Mouse (Mus musculus) ovary, postnatal 10 days (tissue): ENCODE data around the gene Klhl22.

Source experiments
- DNase-seq: peaks from one replicate; pipeline ENCODE4 v3.0.0; 2022; ENCODE audit warnings: low spot score

Klhl22 gene

DNA sequence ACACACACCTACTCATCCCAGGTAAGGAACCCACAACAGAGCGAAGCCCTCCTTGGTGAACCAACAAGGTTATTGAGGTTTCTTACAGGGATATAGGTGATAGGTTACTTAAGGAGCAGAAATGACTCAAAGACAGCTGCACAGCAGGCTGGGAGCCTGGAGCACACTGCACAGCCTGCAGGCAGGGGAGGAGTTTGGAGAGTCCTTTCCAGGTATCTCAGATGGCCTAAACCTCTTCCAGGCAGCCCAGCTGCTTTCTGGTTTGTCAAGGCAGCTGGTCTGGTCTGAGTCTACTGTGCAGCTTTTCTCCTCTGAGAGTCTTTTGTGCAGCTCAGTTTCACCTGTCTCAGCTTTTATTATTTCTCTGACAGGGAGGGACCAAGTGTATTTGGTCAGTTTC, 1.7 kb upstream of the Klhl22 start:
- no peak for DNase-seq

GRCm38 (mm10) chr16:17758902-17759301, 516 bp upstream of the Klhl22 start:
- DNase-seq: no peak

- no peak for DNase-seq
These were observed 449 bp downstream of the Klhl22 start for GRCm38 (mm10) chr16:17759813-17760321.

DNA sequence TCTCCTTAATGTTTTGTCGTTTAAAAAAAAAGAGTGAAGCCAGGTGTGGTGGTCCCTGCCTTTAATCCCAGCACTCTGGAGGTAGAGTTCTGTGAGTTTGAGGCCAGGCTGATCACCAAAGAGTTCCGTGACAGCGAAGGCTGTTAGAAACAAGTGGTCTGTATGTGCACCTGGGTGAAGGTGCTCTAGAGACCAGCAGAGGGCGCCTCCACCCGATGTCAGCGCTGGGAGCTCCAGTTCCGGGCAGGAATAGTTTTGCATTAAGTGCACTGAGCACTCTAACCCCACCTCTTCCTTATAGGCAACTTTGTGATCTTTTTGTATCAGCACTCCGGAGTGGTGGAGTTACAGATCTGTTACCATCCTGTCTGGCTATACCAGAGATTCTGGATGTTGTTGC, 1.2 kb downstream of the Klhl22 start:
- no peak for DNase-seq

DNA sequence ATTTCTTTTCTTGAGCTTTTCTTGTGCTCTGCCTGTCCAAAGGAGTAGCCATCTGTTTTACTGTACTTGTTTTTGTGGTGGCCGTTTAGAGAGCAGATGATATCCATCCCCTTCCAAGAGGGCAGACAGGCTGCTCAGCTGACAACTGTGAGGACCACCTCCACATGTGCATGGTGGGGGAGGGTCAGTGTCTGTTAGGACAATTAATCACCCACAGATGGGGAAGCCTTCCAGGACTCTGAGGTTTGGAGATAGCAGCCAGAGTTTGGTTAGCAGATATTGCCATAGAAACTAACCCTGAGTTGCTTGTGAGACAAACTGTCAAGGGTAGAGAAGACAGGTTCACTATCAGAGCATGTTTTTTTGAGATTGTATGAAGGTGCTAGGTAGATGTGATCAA, 1.7 kb downstream of the Klhl22 start:
- DNase-seq: no peak

DNA sequence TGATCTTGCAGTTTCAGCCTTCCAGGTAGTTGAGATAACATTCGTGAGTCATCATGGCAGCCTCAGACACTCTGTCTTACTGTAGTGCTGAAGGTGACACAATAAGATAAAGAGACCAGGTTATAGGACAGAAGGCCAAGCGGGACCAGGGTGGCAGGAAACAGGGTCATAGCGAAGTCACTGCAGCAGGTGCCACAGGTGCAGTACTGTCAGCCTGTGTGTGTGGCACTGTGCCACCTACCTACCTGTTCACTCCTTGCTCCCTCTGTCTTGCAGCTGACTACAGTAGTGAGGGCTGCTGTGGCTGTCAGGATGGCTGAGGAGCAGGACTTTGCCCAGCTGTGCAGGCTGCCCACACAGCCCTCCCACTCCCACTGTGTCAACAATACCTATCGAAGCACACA, 4.7 kb downstream of the Klhl22 start:
- DNase-seq: no peak

- no peak for DNase-seq
These were observed 9.4 kb downstream of the Klhl22 start for GRCm38 (mm10) chr16:17768834-17769233.

DNA sequence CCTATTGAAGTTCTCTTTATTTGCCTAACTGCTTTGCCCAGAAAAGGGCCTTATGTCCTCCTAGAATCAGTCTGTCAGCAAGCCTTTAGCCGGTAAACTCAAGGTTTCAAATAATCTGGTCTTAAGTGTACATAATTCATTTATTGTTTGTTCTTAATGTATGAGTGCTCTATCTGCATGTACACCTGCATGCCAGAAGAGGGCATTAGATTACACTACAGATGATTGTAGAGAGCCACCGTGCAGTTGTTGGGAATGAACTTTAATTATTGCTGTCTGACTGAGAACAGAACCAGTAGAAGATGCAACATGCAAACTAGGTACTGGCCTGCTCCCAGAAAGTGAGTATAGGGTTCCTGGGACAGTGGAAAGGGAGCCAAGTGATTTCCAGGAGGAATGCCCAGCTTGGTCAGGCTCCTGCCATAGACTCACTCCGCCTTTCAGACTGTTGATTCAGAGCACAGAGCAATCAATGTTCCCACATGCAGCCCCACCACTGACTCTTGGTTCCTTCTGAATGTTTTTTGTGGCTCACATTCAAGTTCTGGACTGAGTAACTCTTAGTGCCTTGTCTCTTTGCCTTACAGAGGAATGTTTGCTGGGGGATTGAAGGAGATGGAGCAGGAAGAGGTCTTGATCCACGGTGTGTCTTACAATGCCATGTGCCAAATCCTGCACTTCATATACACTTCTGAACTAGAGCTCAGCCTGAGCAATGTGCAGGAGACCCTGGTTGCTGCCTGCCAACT, 11.9 kb downstream of the Klhl22 start:
- no peak for DNase-seq

DNA sequence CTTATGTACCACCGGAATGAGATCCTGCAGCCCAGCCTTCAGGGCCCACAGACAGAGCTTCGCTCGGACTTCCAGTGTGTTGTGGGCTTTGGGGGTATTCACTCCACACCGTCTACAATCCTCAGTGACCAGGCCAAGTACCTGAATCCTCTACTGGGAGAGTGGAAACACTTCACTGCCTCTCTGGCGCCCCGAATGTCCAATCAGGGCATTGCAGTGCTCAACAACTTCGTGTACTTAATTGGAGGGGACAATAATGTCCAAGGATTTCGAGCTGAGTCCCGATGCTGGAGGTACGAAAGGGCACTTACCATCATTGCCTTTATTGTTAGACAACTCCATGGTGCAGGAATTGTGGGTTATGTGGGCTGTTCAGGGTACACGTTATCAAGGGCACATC, 17.4 kb downstream of the Klhl22 start:
- no peak for DNase-seq

GRCm38 (mm10) chr16:17778223-17778622, 18.8 kb downstream of the Klhl22 start:
- DNase-seq: no peak

DNA sequence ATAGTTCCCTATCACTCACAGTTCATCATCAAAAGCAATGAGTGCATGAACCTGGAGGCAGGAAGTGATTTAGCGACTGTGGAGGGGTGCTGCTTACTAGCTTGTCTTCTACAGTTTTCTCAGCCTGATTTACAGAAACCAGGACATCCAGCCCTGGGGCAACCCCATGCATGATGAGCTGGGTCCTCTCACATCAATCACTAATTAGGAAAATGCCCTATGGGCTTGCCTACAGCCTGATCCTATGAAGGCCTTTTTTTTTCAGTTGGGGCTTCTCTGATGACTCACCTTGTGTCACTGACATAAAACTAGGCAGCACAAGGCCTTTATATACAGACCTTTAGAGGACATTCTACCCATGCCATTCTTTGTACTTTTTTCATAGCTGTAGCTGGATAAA, 20.3 kb downstream of the Klhl22 start:
- DNase-seq: no peak

GRCm38 (mm10) chr16:17785337-17785736, 25.9 kb downstream of the Klhl22 start:
- DNase-seq: no peak

- DNase-seq: no peak
These were observed 33.3 kb downstream of the Klhl22 start for GRCm38 (mm10) chr16:17792728-17793127.

DNA sequence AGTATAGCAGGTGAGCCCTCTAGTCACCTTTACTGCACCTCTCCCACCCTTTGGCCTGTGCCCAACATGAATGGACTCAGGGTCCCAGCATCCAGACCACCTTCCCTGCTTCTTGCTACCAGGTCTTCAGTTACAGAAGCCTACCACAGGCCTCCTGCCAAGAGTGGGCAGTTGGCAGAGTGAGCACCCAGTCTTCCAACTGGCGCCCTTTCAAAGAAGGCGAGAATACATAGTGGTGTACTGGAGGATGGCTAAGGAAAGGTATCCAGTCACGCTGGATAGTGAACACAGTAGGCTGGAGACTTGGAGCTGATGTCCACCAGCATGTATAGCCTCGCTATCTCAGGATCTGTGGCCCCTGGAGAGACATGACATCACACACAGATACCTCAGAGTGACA, 34.6 kb downstream of the Klhl22 start:
- no peak for DNase-seq

DNA sequence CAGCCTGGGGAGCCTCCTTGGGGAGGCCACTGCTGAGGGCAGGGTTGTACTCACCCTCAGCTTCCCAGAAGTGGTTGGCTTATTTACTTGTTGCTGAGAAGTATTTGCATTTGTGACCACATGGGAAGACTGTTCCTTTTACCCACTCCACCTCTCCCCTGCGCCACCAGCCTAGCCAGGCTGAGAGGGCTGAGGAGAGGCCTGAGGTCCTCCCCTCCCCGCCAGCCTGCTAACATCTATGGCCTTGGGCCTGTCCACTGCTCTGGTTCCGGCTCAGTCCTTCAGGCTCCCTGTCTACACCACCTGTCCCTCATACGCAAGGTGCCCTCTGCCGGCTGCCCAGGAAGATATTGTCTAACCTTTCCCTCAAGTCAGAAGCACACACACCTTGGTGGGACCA, 36.2 kb downstream of the Klhl22 start:
- DNase-seq: no peak

DNA sequence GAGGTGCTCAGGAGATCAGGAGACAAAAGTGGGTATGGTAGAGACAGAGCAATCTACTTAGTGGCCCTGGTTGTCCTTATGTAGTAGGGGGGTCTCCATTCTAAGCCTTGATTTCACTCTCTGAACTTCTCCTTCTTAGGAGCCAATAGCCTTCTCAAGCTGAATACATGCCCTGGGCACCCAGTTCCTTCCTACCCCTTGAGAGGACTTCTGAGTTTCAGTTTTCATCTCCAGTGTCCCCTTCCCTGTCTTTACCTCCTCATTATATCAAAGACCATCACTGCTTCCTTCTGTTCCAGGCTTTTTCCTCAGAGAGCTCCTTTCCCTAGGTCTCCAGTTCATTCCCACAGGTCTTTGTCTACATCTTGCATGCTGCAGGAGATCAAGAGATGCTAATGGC, 37.1 kb downstream of the Klhl22 start:
- no peak for DNase-seq

DNA sequence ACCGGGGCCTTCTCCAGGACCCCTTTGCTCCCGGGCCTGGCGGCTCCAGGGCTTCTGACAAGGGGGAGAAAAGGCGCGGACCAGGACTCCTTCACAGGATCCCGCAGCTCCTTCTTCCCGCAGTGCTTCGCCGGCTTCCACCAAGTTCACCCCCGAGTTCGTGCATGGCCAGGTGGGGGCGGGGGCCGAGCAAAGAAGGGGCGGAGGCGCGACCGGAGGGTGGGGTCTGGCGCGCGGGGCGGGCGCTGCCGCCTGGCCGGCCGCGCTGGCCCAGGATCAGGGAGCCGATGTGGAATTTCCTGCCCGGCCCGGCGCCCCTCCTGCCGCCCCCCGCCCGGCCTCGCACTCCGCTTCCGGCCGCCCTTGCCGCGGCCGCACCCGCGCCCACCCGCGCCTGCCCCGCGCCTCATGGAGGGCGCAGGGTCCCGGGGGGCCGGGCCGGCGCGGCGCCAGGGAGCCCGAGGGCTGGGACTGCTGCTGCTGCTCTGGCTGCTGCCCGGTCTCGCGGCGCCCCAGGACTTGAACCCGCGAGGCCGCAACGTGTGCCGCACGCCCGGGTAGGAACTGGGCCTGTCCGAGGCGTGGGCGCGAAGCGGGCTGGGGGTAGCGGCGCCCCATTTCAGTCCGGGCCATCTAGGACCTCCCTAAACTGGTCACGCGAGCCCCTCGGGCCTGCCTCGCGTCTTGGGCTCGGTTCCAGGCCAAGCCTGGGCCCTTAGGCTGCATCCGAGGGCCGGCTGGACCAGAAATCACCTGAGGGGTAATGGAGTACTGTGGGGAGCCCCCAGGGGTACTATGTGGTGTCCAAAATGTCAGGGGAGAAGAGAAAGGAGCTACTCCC, 37.8 kb downstream of the Klhl22 start, which contains the start of gene Scarf2:
Gene Scarf2 (plus strand): TSS at position 312 of the 841 bp plus-strand sequence.
- DNase-seq: no peak

- DNase-seq: no peak
These were observed 38.4 kb downstream of the Klhl22 start for GRCm38 (mm10) chr16:17797812-17798311.

GRCm38 (mm10) chr16:17798321-17799180, 39.1 kb downstream of the Klhl22 start:
- DNase-seq: no peak

DNA sequence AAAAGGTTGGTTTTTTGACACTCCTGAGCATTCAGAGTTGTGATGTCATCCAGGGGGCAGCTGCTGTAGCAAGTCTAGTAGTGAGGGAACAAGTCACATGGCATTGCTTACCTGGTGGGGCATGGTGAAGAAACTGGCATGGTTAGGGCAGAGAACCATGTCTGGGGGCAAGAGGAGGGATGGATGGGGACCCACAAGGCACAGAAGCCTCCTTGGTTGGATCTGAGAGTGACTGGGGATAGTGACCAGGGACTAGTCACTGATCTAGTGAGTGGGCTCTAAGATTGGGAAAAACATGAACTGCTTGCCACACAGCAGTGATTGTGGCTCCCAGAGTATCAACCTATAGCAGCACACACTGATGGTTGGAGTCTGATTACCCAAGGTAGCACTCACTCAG, 40.2 kb downstream of the Klhl22 start:
- no peak for DNase-seq

DNA sequence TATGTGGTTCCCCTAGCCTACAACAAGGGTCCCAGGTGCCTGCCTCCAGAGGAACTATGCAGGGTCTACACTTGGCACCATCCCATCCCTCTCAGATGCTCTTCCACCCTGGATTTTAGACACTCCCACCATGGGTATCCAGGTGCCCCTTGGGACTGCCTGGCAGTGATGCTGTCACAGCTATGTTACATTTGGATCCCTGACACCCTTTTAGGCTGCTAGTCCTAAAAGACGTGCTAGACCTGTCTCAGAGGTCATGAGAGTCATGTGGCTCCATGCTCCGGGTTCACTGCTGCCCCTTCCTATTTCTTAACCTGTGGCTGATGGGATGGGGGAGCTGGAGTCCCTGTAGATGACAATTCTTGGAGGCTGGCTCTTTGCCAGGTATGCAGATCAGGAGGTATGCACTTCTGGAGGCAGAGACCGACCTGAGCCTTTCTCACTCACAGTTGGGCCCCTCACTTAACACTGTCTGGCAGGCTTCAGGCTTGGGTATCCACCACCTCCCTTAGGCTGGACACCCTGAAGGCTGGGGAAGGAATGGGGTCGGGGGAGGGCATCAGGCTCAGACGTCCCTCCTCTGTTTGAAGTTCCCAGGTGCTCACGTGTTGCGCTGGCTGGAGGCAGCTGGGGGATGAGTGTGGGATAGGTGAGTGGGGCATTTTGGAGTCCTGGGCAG, 42.5 kb downstream of the Klhl22 start:
- DNase-seq: no peak
